Mouse (Mus musculus) G1E (cell line): ENCODE results near the gene Ndufs4. TPM values are rescaled to one million over a fixed set of nuclear protein-coding genes. Genes with fewer than 3 reads are reported as not detected.

ENCODE experiments used
- ATAC-seq: 2 replicates; pipeline ENCODE4 v1.8.0; 2016; ENCODE audit warnings: mild to moderate bottlenecking; ENCODE audit not compliant: insufficient number of reproducible peaks, poor library complexity, low FRiP score, severe bottlenecking; ENCODE audit errors: extremely low read depth
- DNase-seq: peaks from one replicate; pipeline ENCODE4 v3.0.0; 2012; ENCODE audit warnings: low spot score
- H3K27me3 ChIP-seq: 2 replicates; pipeline ENCODE4 v1.6.1; 2012; ENCODE audit warnings: mild to moderate bottlenecking, low read length, inconsistent platforms; ENCODE audit not compliant: insufficient read depth
- H3K36me3 ChIP-seq: replicated peaks from 2 replicates; pipeline ENCODE3; 2012; ENCODE audit warnings: mild to moderate bottlenecking, inconsistent platforms
- H3K4me1 ChIP-seq: 2 replicates; pipeline ENCODE4 v1.6.1; 2012; ENCODE audit warnings: low read depth, low read length, inconsistent platforms, mixed read lengths; ENCODE audit not compliant: insufficient read depth
- H3K4me3 ChIP-seq: 2 replicates; pipeline ENCODE4 v1.5.1; 2012; ENCODE audit warnings: low read depth, mild to moderate bottlenecking, inconsistent platforms, low read length, moderate library complexity, mixed read lengths
- H3K9me3 ChIP-seq: replicated peaks from 2 replicates; pipeline ENCODE4 v1.6.1; 2012; ENCODE audit warnings: inconsistent platforms
- CTCF ChIP-seq: IDR thresholded peaks from 2 replicates; pipeline ENCODE4 v1.5.1; 2012; ENCODE audit warnings: low read depth, low read length, inconsistent platforms, mixed read lengths
- GATA1 ChIP-seq: IDR thresholded peaks from 2 replicates; pipeline ENCODE4 v1.6.1; 2012; ENCODE audit warnings: borderline replicate concordance, low read length, inconsistent platforms, mixed read lengths
- GATA2 ChIP-seq: IDR thresholded peaks from 2 replicates; pipeline ENCODE4 v1.6.1; 2012; ENCODE audit warnings: low read depth, low read length, inconsistent platforms, borderline replicate concordance
- POLR2AphosphoS5 ChIP-seq: IDR thresholded peaks from 2 replicates; pipeline ENCODE4 v1.6.1; 2012; ENCODE audit warnings: low read depth, low read length, inconsistent platforms; ENCODE audit not compliant: insufficient replicate concordance
- TAL1 ChIP-seq: conservative IDR thresholded peaks from 2 replicates; pipeline ENCODE4 v1.6.1; 2012; ENCODE audit warnings: low read depth, low read length, inconsistent platforms, mixed read lengths
- polyA plus RNA-seq: library from polyadenylated mRNA; stranded (reverse); fragments of >175 nt; gene quantifications from 2 replicates; pipeline ENCODE4 v1.2.3, GENCODE M21; 2012
- total RNA-seq, 2 experiments: library from RNA; stranded (forward) in 1 of 2; stranded (reverse) in 1 of 2; fragments of 200-1000 nt in 1 of 2; fragments of >200 nt in 1 of 2; fragmentation: Nextera tagmentation in 1 of 2; gene quantifications; 2 replicates each; pipeline ENCODE4 v1.2.3; 2014 to 2017

Gene Ndufs4
- total and polyA plus RNA-seq, 3 experiments, result 6.9 to 99.9 (median 48.8) TPM

- no peak for DNase-seq
- ATAC-seq, result no peak
- peaks cover 13% of the 10 kb centered on the region for H3K27me3 ChIP-seq
- H3K9me3 ChIP-seq, result no peaks in the 10 kb centered on the region; the same call in 1 of the 2 replicates
- no peaks in the 10 kb centered on the region for H3K36me3 ChIP-seq
- no peak overlapping the region for H3K4me3 ChIP-seq
- peaks cover 5% of the 10 kb centered on the region; the same call in 1 of the 2 replicates for H3K4me1 ChIP-seq
- TF ChIP-seq CTCF (no peak), TAL1 (no peak), POLR2AphosphoS5 (no peak), GATA2 (no peak), GATA1 (no peak)
These were observed 4.4 kb upstream of the Ndufs4 start for GRCm38 (mm10) chr13:114392501-114392900.

GRCm38 (mm10) chr13:114387521-114388171 lies 412 bp downstream of the Ndufs4 start:
- H3K4me1 ChIP-seq, result peaks cover 13% of the 10 kb centered on the region; the same call in 1 of the 2 replicates
- peak overlapping the region; percentile 96 for H3K4me3 ChIP-seq
- H3K36me3 ChIP-seq, result peaks cover 7% of the 10 kb centered on the region
- H3K9me3 ChIP-seq, result no peaks in the 10 kb centered on the region
- no peak for TF ChIP-seq GATA2
- TF ChIP-seq CTCF, result no peak
- no peak for TF ChIP-seq GATA1
- TF ChIP-seq POLR2AphosphoS5, result no peak
- TF ChIP-seq TAL1, result no peak
- DNase-seq (peak; percentile 65), ATAC-seq (peak; percentile 84)
- H3K27me3 ChIP-seq, result peaks cover 4% of the 10 kb centered on the region; the same call in 1 of the 2 replicates

DNA sequence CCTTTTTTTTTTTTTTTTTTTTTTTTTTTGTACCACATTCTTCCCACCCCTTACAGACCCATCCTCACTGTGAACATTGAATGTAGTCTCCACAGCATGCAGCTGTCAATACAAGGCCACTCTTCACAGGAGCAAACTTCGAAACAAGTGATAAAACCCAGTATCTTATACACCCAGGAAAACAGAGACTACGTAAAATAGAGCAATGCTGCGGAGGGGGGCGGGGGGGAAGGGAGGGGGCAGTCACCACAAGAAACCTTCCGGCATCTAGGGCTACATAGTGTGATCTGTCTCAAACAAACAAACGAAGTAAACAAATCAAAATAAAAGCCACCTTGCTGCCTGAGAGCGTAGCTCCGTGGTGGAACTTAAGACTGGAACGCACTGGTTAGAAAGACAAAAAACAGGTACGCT lies 977 bp downstream of the Ndufs4 start:
- TF ChIP-seq GATA1, result no peak
- no peak for TF ChIP-seq TAL1
- TF ChIP-seq POLR2AphosphoS5, result no peak
- no peak for TF ChIP-seq GATA2
- TF ChIP-seq CTCF, result no peak
- H3K27me3 ChIP-seq, result peaks cover 4% of the 10 kb centered on the region; the same call in 1 of the 2 replicates
- H3K4me1 ChIP-seq, result peaks cover 13% of the 10 kb centered on the region; the same call in 1 of the 2 replicates
- H3K4me3 ChIP-seq, result peak overlapping the region; percentile 96
- DNase-seq, result peak; percentile 7
- peaks cover 13% of the 10 kb centered on the region for H3K36me3 ChIP-seq
- peak; percentile 52; the same call in 1 of the 2 replicates for ATAC-seq
- H3K9me3 ChIP-seq, result no peaks in the 10 kb centered on the region

DNA sequence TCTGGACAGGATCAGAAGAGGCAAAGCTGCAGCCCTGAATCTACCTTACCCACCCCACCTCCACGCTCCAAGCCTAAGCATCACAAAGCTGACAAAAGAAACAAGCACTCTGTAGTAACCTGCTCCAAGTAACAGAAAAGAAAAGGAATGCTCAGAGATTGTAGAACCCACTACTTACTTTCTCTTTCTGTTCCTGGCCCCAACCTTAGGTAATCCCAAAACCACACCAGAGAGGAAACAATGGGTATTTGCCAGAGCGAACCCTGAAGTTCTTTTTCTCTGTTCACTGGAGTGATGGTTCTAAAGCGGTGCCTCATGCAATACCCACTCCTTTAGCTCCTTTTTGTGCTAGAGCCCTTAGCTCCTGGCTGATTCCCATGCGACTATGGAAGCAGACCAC lies 11.5 kb downstream of the Ndufs4 start:
- TF ChIP-seq GATA2 (no peak), TAL1 (no peak), CTCF (no peak), GATA1 (no peak), POLR2AphosphoS5 (no peak)
- peaks cover 49% of the 10 kb centered on the region for H3K36me3 ChIP-seq
- H3K9me3 ChIP-seq, result peaks cover 7% of the 10 kb centered on the region
- H3K27me3 ChIP-seq, result no peaks in the 10 kb centered on the region
- H3K4me1 ChIP-seq, result peaks cover 7% of the 10 kb centered on the region
- ATAC-seq, result no peak
- no peak for DNase-seq
- no peak overlapping the region for H3K4me3 ChIP-seq

DNA sequence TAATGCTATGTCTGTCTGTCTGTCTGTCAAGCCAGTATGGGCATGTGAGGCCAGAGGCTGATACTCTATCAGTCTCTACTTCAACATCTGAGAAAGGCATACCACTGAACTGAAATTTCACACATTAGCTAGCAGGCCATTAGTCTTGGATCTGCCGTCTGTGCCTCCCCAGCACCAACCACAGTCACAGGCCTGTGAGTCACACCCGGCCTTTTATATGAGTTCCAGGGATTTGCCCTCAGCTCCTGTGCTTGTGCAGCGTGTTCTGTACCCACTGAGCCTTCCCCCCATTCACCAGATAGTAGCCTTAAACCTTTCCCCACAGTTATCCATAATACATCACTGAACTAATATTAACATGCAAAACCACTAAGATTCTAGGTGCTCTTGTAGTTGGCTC lies 26.0 kb downstream of the Ndufs4 start:
- ATAC-seq (no peak), DNase-seq (no peak)
- Histone ChIP-seq H3K36me3 (peaks cover 22% of the 10 kb centered on the region), H3K27me3 (no peaks in the 10 kb centered on the region), H3K4me3 (no peak overlapping the region), H3K9me3 (no peaks in the 10 kb centered on the region), H3K4me1 (no peaks in the 10 kb centered on the region)
- TF ChIP-seq POLR2AphosphoS5 (no peak), TAL1 (no peak), GATA1 (no peak), GATA2 (no peak)

DNA sequence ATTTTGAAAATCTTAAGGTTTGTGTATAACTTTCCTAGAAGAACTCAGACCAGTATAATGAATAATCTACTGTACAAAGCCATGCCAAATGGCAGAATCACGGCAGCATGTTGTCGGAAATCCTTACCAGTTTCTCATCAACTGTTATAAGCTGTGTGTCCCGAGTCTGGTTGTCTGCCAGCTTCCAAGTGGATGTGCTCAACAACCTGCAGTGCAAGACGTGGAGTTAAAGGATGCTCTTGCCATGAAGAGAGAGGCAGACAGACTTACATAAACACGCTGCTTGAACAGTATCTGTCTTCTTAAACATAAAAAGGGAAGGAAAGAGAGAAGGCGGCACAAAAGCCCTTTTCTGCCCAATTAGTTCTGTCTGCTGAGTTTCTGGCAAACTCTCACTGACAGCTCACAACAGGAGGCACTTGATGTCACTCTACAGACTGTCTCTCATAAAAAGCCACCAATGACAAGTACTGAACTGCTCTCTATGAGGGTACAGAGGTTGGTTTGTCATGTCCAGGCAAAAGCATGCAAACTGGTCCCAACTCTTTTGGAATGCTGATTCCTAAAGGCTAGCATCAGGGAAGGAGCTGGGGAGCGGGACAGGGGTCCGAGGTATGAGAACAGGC lies 36.6 kb downstream of the Ndufs4 start:
- TF ChIP-seq TAL1 (no peak), CTCF (no peak), GATA2 (no peak), POLR2AphosphoS5 (no peak), GATA1 (no peak)
- Histone ChIP-seq H3K36me3 (peaks cover 17% of the 10 kb centered on the region), H3K9me3 (no peaks in the 10 kb centered on the region), H3K27me3 (no peaks in the 10 kb centered on the region), H3K4me1 (no peaks in the 10 kb centered on the region), H3K4me3 (no peak overlapping the region)
- DNase-seq, result no peak
- no peak for ATAC-seq
